Mouse (Mus musculus) erythroblast, adult 5-6 weeks (primary cell): Measurements from ENCODE around the gene Gm20388. TPM values are rescaled to one million over a fixed set of nuclear protein-coding genes. Genes with fewer than 3 reads are reported as not detected.

ENCODE experiments used
- ATAC-seq: replicated peaks from 2 replicates; pipeline ENCODE4 v1.8.0; 2016; ENCODE audit warnings: moderate number of reproducible peaks, mild to moderate bottlenecking, moderate TSS enrichment, inconsistent platforms; ENCODE audit not compliant: poor library complexity, low FRiP score, severe bottlenecking
- total RNA-seq, 2 experiments: library from RNA; stranded (forward) in 1 of 2; stranded (reverse) in 1 of 2; fragments of 150-400 nt in 1 of 2; fragments of 200-764, 138-1000 nt in 1 of 2; gene quantifications; 2 replicates each; pipeline versions ENCODE4 v1.2.3 to v1.2.4; 2015 to 2017; ENCODE audit warnings: low replicate concordance in 2 of 2

Gm20388 gene
- total RNA-seq, 2 experiments from 2014 or later: 2.9 to 7.8 TPM

DNA sequence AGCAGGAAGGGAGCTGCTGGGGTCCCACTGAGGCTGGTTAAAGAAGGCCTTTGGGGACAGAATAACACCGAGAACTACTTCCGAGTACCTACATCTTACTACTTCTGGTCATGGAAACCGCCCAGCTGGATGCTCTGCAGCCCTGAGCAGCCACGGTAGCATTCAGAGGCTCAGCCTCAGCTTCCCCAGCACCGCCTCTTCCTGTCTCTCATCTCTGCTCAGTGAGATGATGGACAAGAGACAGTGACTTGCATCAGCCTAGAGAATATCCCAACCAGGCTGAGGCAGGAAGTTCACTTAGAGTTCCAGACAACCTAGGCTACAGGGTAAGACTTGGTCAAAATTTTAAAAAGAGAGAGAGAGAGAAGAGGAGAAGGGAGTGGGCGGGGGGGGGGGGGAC is 3876.0 kb downstream of the Gm20388 start:
- ATAC-seq: no peak

- ATAC-seq: no peak
These were observed 3876.7 kb downstream of the Gm20388 start for GRCm38 (mm10) chr8:123787254-123787897.

GRCm38 (mm10) chr8:123788416-123789170 is 3878.0 kb downstream of the Gm20388 start:
- no peak for ATAC-seq

- no peak for ATAC-seq
These were observed 3878.8 kb downstream of the Gm20388 start for GRCm38 (mm10) chr8:123789461-123789860.

GRCm38 (mm10) chr8:123789970-123790369 is 3879.3 kb downstream of the Gm20388 start:
- ATAC-seq: peak; percentile 71

DNA sequence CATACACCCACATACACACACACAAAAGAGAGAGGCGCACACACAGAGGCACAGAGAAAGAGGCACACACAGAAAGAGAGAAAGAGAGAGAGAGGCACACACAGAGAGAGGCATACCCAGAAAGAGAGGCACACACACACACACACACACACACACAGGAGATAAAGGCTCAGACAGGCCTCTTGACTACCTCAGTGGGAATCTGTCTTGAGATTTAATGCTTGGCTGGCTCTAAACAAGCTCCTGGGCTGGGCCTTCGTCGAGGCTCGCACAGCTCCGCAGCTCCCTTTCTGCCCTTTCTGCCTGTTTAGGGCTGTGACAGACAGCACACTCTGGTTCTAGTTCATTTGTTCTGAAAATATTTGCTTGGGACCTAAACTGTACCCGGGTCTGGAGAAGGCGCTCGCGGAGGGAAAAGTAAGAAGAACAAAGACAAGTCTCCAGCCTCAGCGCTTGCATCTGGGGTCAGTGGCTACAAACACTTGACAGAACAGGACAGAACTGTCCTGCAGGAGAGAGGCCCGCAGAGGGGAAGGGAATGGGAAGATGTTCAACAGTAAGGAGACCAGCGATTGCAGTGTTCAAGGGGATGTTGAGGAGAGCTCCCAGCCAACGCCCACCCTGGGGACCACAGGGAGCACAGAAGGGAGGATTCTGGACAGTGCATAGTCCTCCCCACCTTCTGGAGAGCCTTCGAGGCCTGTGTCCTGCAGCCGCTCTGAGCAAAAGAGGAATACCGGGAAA is 3880.6 kb downstream of the Gm20388 start:
- ATAC-seq: no peak

- ATAC-seq: no peak
These were observed 3881.2 kb downstream of the Gm20388 start for GRCm38 (mm10) chr8:123791845-123792225.

GRCm38 (mm10) chr8:123793900-123794299 is 3883.3 kb downstream of the Gm20388 start:
- ATAC-seq: no peak

DNA sequence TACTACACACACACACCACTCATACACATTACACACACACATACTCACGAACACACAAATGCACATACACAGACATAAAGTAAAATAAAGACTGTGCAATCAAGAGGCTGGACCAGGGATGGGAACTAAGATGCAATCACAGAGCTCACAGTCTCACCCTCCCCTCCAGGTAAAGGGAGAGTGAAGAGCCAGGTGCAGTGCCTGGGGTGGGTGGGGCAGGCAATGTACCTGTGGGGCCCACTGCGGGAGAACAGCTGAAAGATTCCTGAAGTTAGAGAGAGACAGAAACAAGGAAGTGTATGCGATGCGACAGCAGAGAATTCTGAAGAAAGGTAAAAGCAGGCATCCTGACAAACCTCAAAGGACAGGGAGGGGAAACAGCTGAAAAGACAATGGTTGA is 3884.1 kb downstream of the Gm20388 start:
- ATAC-seq: no peak

DNA sequence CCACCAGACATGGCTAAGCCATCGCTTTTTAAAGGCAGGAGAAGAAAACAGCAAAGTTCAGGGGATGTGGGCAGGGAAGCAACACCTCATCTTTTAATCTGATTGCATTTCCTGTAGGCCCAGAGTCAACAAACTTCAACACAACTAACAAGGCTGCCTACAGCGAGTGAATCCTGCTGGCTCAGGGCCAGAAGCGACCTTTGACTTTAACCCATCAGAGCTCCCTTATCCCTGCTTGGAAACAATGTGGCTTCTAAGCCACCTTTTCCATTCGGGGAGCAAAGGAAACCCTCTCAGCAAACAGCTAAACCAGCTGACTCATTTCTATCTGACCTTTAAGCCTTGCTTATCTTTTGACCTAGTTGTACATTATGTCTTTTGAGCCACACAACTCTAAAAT is 3886.1 kb downstream of the Gm20388 start:
- ATAC-seq: no peak

DNA sequence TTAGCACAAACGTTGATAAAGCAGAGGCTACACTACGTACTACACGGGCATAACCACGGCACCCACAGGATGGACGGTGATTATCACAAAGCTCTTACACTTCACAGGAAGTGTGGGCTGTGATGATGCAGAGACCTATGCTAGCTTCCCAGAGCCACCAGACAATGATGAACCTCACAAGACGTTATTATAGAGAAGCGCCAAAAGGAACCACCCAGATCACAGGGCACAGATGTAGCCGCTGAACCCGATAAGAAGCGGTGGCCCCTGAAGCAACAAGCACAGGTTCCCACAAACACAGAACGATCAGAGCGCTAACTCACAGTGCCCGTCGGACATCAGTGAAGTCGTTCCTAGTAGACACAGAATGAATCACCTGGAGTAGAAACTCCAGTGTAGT is 3887.3 kb downstream of the Gm20388 start:
- peak; percentile 66 for ATAC-seq

DNA sequence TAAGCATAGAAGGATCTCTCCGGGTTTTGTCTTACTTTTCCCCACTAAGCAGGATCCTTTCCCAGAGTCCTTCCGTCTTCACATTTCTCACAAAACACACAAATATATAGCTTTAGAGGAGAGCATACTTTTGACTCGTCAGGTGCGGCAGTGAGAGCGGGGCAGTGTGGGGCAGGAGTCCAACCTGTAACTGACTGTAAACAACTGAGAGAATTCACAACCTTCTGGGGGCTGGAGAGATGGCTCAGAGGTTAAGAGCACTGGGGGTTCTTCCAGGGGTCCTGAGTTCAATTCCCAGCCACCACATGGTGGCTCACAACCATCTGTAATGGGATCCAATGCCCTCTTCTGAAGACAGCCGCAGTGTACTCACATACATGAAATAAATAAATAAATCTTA is 3888.8 kb downstream of the Gm20388 start:
- ATAC-seq: no peak

- ATAC-seq: no peak
These were observed 3889.2 kb downstream of the Gm20388 start for GRCm38 (mm10) chr8:123799885-123800284.

GRCm38 (mm10) chr8:123800867-123801266 is 3890.2 kb downstream of the Gm20388 start:
- ATAC-seq: no peak

- ATAC-seq: no peak
These were observed 3890.9 kb downstream of the Gm20388 start for GRCm38 (mm10) chr8:123801538-123801937.

- no peak for ATAC-seq
These were observed 3893.0 kb downstream of the Gm20388 start for GRCm38 (mm10) chr8:123803639-123804038.

GRCm38 (mm10) chr8:123804586-123804985 is 3893.9 kb downstream of the Gm20388 start:
- ATAC-seq: no peak

DNA sequence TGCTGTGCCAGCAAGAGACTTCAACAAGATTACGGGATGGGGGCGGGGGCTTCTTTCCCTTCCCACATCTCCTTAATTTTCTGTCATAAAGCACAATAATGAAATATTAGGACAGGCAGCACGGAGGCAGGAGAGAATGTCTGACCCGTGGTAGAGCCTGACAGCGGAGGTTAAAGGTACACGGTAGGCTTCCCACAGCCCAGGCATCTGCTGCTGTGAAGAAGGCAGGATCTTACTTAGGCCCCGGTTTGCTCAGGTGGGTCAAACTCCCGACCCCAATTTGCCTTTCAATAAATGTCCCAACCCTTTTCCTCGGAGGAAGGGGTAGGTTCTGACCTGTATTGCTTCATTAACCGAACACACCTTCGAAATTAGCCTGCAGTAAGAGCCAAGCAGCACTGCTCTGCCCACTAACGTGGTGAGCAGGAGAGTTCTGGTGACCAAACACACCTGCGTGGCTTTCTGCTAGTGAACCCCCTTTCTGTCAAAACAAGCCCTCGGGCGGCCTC is 3894.6 kb downstream of the Gm20388 start:
- no peak for ATAC-seq

GRCm38 (mm10) chr8:123805718-123806373 is 3895.2 kb downstream of the Gm20388 start, which contains the start of gene Rab4a:
TSS of gene Rab4a (plus strand) at chr8:123805985.
- ATAC-seq: peak; percentile 47

DNA sequence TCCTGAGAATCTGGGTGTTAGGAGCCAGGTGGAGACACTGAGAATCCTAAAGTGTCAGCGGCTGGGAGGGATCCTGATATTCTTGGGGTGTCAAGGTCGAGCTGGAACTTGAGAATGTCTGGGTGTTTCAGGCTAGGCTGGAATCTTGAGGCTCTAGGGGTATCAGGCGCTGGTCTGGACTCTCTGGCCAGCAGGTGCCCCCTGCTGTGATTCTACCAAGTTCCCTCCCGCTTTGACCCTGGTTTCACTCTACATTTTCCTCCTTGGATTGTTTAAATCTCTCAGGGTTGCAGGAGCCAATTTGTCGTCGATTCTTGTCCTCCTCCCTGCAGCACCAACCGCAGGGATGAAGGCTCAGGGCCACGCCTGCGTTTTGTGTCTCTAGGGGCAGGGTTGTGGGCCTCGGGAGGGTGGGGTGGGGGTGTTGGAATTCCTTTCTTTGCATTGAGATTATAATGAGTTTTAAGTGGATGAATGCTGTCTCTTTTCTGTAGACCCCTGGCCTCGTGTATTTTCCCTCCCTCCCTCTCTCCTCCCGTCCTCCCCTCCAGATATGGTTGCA is 3895.8 kb downstream of the Gm20388 start:
- ATAC-seq: peak; percentile 33
